Mouse (Mus musculus): ENCODE data around the gene Eps15l1.

- no peak for TF ChIP-seq CTCF (IDR thresholded peaks at IDR 0.05; ENCODE audit: low read depth, low read length)
- TF ChIP-seq POLR2A (IDR thresholded peaks at IDR 0.05; ENCODE audit: borderline replicate concordance, low read depth, low read length), result no peak
These were observed 54.8 kb downstream of the Eps15l1 start for GRCm38 (mm10) chr8:72366435-72366834.
